Mouse (Mus musculus) MN1 (cell line): ENCODE data around the gene Trim34b.
"Not testable (repeated sequence)": the region's sequence is repeated elsewhere in the genome, so short reads cannot be mapped to it uniquely, and the experiment has no call there.

ENCODE experiments used
- DNase-seq: peaks from one replicate; pipeline ENCODE4 v3.0.0-alpha.2; 2016; ENCODE audit warnings: low spot score

Gene Trim34b

DNA sequence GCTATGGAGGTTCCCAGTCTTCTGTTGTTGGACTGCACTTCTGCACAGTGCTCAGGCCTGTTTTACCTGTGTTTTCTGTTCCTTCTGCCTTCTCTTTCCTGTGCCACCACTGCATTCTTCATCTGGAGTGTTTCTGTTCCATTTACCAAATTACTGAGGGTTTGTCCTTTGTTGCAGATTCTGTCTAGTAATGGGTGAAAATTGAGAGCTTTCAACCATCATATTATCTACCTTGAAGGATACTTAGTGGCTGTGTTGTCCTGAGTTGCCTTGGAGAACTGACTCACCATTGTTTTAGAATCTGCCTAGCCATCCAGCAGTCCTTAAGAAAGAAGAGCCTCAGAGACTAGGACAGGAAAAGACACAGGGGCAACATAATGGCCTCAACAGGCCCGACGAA is at the start of gene Trim34b:
Gene Trim34b (plus strand): TSS at position 301 of the 400 bp plus-strand sequence.
- DNase-seq, result not testable (repeated sequence)

DNA sequence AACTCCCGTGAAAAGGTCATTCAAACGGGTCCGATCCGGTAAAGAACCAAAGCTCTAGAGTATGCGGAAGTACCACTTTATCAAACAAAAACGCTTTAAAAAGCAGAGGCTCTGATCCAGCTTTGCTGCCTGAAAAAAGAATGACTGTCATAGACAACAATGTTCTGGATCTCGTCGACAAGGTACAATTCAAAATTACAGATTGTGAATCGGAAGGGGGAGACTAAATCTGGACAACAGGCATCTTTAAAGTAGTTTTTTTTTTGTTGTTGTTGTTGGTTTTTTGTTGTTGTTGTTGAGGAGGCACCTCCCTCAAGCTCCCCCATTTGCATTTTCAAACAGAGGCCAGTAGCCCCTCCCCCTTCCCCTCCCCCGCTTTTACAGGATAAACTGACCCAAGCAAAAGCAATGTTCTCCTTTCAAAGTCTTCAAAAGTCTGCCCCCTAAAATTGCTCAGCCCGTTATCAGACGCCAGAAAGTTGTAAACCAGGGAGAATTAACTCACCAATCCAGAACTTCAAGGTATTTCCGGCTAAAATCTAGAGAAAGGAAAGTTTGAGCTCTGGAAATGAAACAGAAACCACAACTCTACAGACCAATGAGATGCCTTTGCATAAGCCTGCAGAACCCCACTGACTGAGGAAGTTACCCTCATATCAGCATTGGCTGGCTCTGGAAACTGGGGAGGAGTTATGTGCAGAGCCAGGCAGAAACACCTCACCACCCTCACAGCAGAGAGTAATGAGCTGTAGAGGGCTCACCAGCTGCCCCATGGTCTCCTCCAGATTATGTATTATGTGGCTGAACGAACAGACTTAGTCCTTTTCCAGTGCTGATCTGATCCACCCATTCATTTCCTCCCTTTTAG is 41.5 kb upstream of the Trim34b start, which contains the start of gene Trim5:
Gene Trim5 (minus strand): TSS at position 519 of the 868 bp plus-strand sequence.
- DNase-seq, result not testable (repeated sequence)

DNA sequence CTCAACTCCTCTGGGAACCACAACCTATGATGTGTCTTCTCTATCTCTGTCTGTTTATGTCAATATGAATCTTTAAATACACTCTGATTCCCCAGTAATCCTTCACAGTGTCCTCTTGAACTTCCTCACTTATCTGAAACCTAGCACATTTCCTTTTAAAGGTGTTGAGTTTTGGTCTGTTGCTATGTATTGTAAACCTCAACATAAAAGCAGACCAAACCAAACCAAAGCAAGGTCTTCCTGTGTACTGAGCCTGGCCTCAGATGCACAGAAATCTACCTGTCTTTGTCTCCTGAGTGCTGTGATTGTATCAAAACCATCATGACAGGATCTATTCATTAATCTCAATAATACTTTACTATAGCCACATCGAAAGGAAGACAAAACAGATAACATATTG is 38.6 kb upstream of the Trim34b start:
- DNase-seq, result no peak

DNA sequence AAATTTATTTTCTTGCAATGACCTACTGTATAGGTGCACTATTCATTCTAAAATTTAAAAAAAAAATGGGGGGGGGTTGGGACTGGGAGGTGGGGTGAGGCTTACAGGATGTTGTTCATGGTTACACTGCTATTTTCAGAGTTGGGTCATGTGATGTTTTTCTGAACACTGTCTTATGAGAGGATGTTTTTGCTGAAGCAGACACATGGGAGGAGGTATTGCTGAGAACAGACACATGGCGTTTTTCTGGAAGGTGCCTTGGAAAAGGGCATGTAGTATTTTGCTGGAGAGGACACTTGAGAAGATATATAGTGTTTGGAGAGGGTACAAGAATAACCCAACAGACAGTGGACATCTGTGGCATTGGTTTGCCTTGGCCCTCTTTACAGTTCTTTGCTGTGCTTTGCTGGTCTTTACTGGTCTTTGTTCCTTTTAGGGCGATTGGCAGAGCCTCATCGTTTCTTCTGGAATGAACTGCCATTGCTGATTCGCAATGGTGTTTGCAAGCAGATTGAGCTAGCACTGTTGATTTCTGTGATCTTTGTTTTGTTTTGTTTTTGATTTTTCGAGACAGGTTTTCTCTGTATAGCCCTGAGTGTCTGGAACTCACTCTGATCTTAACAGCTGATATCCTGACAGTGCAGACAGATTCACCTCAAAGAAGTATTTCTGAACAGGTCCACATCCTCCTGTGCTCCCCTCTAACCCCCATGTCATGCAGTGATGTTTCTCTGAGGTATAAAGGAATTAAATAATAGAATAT is 37.5 kb upstream of the Trim34b start:
- DNase-seq, result no peak

DNA sequence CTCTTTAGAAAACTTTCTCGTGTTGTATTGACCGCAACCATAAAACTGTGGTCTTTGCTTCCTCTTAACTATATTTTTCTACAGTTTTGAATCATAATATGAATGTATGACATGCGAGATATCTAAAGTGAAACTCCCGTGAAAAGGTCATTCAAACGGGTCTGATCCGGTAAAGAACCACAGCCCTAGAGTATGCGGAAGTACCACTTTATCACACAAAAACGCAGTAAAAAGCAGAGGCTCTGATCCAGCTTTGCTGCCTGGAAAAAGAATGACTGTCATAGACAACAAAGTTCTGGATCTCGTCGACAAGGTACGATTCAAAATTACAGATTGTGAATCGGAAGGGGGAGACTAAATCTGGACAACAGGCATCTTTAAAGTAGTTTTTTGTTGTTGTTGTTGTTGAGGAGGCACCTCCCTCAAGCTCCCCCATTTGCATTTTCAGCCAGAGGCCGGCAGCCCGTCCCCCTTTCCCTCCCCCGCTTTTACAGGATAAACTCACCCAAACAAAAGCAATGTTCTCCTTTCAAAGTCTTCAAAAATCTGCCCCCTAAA is 14.4 kb upstream of the Trim34b start:
- DNase-seq, result no peak

DNA sequence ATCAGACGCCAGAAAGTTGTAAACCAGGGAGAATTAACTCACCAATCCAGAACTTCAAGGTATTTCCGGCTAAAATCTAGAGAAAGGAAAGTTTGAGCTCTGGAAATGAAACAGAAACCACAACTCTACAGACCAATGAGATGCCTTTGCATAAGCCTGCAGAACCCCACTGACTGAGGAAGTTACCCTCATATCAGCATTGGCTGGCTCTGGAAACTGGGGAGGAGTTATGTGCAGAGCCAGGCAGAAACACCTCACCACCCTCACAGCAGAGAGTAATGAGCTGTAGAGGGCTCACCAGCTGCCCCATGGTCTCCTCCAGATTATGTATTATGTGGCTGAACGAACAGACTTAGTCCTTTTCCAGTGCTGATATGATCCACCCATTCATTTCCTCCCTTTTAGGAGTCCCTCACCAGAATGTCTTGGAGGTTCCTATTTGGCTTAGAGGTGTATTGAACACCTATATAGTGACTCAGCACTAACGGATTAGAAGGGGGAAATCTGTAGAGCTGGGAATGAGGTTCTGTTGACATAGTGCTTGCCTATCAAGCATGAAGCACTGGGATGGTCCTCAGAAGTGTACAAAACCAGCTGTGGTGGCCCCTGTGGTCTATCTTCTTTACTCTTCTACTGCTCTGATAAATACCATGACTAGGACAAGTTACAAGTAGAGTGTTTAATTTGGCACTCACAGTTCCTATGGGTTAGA is 13.7 kb upstream of the Trim34b start, which contains the start of gene Trim12a:
Gene Trim12a (minus strand): TSS at position 98 of the 712 bp plus-strand sequence.
- not testable (repeated sequence) for DNase-seq

DNA sequence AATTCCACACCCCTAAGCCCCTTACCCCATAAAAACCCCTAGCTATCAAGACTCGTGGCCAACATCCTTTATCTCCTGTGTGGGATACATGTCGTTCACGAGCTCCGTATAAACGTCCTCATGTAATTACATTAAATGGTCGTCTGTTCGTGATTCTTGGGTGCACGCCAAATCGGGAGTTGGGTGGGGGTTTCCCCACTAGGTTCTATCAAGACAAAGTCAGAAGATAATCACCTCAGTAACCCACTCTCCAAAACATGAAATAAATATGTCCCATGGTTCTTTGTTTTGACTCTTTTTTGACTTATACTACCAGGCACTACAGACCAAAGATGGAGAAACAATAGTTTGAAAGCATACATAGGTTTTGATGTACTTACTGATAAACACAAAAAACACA is 7.2 kb upstream of the Trim34b start:
- no peak for DNase-seq

DNA sequence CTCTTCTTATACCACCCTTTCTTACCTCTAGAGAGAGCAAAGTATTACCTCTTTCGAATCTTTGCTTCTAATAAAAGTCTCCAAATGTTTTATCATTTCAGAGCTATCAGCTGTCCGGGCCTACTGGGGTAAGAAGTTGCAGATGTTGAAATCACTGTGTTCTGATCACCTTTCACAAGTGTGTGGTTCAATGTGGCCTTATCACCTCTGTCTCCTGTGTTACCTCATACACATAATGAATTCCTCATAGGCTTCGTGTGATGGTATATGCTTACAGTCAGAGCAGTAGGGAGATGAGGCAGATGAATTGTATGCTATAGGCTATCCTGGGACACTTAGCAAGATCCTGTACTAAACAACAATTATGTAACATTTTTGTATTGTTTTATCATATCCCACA is 6.3 kb downstream of the Trim34b start:
- DNase-seq, result not testable (repeated sequence)

DNA sequence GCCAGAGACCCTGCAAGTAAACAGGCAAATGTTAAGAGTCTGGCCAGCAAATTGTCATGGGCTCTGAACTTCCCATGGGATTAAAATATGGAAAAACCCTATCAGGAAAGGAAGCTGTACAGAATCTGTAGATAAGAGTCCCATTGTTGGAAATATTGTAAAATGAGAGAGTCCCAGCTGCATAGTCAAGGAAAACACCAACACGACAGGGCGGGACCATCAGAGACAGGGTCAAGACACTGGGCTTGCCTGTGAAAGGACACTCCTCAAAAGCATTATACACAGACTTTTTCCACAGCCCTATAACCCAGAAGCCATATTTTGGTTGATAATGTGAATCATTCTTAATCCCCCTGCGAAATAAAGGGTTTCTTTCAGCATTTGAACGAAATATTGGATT is 11.5 kb downstream of the Trim34b start:
- DNase-seq, result not testable (repeated sequence)

DNA sequence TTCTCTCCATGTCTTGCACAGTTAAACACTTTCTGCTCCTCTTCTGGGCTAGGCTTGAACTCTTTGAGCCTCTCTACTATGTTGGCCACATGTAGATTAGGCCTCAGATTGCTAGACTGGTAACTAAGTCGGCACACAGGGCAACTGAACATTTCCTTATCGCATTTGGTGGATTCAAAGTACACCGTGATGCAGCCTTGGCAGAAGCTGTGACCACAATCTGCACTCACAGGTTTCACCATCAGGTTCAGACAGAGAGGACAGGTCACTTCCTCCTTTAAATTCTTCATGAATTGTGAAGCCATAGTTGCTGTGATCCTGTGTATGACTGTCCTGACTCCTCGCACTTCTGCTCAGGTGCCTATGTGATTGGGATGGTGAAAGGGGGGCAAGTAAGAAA is 18.8 kb downstream of the Trim34b start:
- DNase-seq, result not testable (repeated sequence)

DNA sequence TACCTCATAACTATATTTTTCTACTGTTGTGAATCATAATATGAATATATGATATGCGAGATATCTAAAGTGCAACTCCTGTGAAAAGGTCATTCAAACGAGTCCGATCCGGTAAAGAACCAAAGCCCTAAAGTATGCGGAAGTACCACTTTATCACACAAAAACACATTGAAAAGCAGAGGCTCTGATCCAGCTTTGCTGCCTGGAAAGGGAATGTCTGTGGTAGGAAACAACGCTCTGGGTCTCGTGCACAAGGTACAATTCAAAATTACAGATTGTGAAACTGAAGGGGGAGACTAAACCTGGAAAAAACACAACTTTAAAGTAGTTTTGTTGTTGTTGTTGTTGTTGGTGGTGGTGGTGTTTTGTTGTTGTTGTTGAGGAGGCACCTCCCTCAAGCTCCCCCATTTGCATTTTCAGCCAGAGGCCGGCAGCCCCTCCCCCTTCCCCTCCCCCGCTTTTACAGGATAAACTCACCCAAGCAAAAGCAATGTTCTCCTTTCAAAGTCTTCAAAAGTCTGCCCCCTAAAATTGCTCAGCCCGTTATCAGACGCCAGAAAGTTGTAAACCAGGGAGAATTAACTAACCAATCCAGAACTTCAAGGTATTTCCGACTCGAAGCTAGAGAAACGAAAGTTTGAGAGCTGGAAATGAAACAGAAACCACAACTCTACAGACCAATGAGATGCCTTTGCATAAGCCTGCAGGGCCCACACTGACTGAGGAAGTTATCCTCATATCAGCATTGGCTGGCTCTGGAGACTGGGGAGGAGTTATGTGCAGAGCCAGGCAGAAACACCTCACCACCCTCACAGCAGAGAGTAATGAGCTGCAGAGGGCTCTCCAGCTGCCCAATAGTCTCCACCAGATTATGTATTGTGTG is 23.7 kb downstream of the Trim34b start, which contains the start of gene Trim12c:
Gene Trim12c (minus strand): TSS at position 646 of the 883 bp plus-strand sequence.
- no peak for DNase-seq

DNA sequence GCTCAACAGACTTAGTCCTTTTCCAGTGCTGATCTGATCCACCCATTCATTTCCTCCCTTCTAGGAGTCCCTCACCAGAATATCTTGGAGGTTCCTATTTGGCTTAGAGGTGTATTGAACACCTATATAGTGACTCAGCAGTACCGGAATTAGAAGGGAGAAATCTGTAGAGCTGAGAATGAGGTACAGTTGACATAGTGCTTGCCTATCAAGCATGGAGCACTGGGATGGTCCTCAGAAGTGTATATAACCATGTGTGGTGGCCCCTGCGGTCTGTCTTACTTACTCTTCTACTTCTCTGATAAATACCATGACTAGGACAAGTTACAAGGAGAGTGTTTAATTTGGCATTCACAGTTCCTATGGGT is 24.3 kb downstream of the Trim34b start:
- DNase-seq, result no peak

DNA sequence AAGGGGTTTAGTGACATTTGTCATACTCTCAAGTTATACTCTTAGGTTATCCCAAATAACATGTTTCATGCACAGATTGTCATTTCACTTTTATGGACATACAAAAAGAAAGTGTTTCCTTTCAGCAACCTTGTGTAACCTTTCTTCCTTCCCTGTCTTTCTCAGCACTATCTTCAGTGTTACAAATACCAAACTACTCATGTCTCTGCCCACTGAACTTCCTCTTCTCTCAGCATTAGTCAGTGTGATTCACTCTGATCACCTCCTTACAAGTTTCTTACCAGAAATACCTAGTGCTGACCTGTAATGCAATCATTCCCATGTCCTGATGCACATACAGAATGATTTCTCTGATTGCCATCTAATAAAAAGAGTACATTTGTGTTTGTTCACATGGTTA is 37.1 kb downstream of the Trim34b start:
- DNase-seq, result no peak

DNA sequence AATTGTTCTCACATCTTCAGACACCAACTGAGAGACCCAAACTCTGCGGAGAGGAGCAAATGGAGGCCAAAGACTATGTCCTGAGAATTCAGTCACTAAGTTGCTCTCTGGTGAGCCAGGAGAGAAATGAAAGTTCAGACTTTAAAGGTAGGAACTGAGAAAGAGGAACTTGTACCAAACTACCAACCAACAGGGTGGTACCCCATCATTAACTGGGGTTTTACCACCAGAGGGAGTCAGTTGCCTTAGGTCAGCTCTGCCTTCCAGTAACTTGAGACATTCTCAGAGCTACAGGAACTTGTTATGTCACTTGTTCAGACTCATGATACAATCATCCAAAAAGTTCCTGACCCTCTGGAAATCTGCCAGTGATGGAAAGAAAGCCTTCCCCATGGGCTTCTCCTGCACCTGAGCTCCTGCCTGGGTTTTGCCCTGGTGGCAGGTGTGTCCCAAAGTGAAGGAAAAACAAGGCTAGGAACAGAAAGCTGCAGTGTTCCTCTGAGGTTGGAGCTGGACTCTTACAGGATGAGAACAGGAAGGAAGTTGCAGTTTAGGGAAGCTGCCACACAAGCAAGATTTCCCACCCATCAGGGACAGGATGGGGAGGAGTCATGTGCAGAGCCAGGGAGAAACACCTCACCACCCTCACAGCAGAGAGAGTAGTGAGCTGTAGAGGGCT is 40.6 kb downstream of the Trim34b start, which contains the start of gene Trim30b:
Gene Trim30b (minus strand): TSS at position 149 of the 679 bp plus-strand sequence.
- no peak for DNase-seq
